Mouse (Mus musculus): ENCODE data around the gene Pld1. TPM values are rescaled to one million over a fixed set of nuclear protein-coding genes. Genes with fewer than 3 reads are reported as not detected.

Pld1 gene
- polyA plus RNA-seq, 1 experiment from 2014 or later = 3.5 TPM

- no peaks in the 10 kb centered on the region for H3K36me3 ChIP-seq
- ATAC-seq = no peak
- H3K27me3 ChIP-seq = no peaks in the 10 kb centered on the region
- H3K4me3 ChIP-seq (replicated peaks) = no peak overlapping the region
- H3K4me1 ChIP-seq (replicated peaks) = no peaks in the 10 kb centered on the region
- H3K27ac ChIP-seq = no peak overlapping the region
- 84% methylated on average over 3 of the region's 3 CpGs for WGBS
- no peak overlapping the region for H3K9ac ChIP-seq (replicated peaks)
- no peaks in the 10 kb centered on the region for H3K9me3 ChIP-seq
- no peak overlapping the region for H3K4me2 ChIP-seq (replicated peaks)
Observed at GRCm38 (mm10) chr3:28083218-28083617, 144.7 kb downstream of the Pld1 start.

GRCm38 (mm10) chr3:28084281-28084680 lies 145.8 kb downstream of the Pld1 start:
- Histone ChIP-seq H3K9ac (replicated peaks) (no peak overlapping the region), H3K4me3 (replicated peaks) (no peak overlapping the region)
- no peak for ATAC-seq

GRCm38 (mm10) chr3:28091296-28091695 lies 152.8 kb downstream of the Pld1 start:
- Histone ChIP-seq H3K27me3 (no peaks in the 10 kb centered on the region), H3K4me3 (replicated peaks) (no peak overlapping the region), H3K4me1 (replicated peaks) (0 out of 2 replicates have a peak, but pooled peaks cover 3% of the 10 kb centered on the region), H3K27ac (no peak overlapping the region), H3K4me2 (replicated peaks) (no peak overlapping the region), H3K9me3 (no peaks in the 10 kb centered on the region), H3K36me3 (no peaks in the 10 kb centered on the region), H3K9ac (replicated peaks) (no peak overlapping the region)
- ATAC-seq = no peak
- 31% methylated on average over 1 of the region's 1 CpGs for WGBS

More at GRCm38 (mm10) chr3:28084281-28084680, 145.8 kb downstream of the Pld1 start:
- Histone ChIP-seq H3K36me3 (no peaks in the 10 kb centered on the region), H3K4me2 (replicated peaks) (no peak overlapping the region), H3K4me1 (replicated peaks) (no peaks in the 10 kb centered on the region), H3K9me3 (no peaks in the 10 kb centered on the region), H3K27ac (no peak overlapping the region), H3K27me3 (no peaks in the 10 kb centered on the region)
- whole genome bisulfite sequencing = 82% methylated on average over 2 of the region's 2 CpGs

GRCm38 (mm10) chr3:28091741-28092140 lies 153.2 kb downstream of the Pld1 start:
- Histone ChIP-seq H3K4me3 (replicated peaks) (no peak overlapping the region), H3K9me3 (no peaks in the 10 kb centered on the region), H3K27me3 (no peaks in the 10 kb centered on the region), H3K9ac (replicated peaks) (no peak overlapping the region), H3K27ac (no peak overlapping the region), H3K4me1 (replicated peaks) (0 out of 2 replicates have a peak, but pooled peaks cover 3% of the 10 kb centered on the region), H3K4me2 (replicated peaks) (no peak overlapping the region), H3K36me3 (no peaks in the 10 kb centered on the region)
- 89% methylated on average over 2 of the region's 2 CpGs for WGBS
- ATAC-seq = no peak

GRCm38 (mm10) chr3:28093684-28094302 lies 155.3 kb downstream of the Pld1 start:
- no peak overlapping the region for H3K9ac ChIP-seq (replicated peaks)
- H3K4me1 ChIP-seq (replicated peaks) = 0 out of 2 replicates have a peak, but pooled peaks cover 3% of the 10 kb centered on the region
- H3K36me3 ChIP-seq = no peaks in the 10 kb centered on the region
- whole genome bisulfite sequencing = 75% methylated on average over 9 of the region's 9 CpGs
- 0 out of 2 replicates have a peak, but pooled peaks have one; percentile 34 for ATAC-seq
- H3K27ac ChIP-seq = no peak overlapping the region
- H3K4me2 ChIP-seq (replicated peaks) = no peak overlapping the region
- no peaks in the 10 kb centered on the region for H3K9me3 ChIP-seq
- no peak overlapping the region for H3K4me3 ChIP-seq (replicated peaks)
- no peaks in the 10 kb centered on the region for H3K27me3 ChIP-seq

GRCm38 (mm10) chr3:28095451-28095850 lies 157.0 kb downstream of the Pld1 start:
- H3K36me3 ChIP-seq = no peaks in the 10 kb centered on the region
- 95% methylated on average over 9 of the region's 9 CpGs for WGBS
- 0 out of 2 replicates have a peak, but pooled peaks cover 3% of the 10 kb centered on the region for H3K4me1 ChIP-seq (replicated peaks)
- H3K27ac ChIP-seq = no peak overlapping the region
- H3K4me2 ChIP-seq (replicated peaks) = no peak overlapping the region
- no peaks in the 10 kb centered on the region for H3K27me3 ChIP-seq
- no peak for ATAC-seq
- H3K9me3 ChIP-seq = no peaks in the 10 kb centered on the region
- H3K9ac ChIP-seq (replicated peaks) = no peak overlapping the region
- no peak overlapping the region for H3K4me3 ChIP-seq (replicated peaks)

GRCm38 (mm10) chr3:28099175-28099574 lies 160.7 kb downstream of the Pld1 start:
- H3K9ac ChIP-seq (replicated peaks) = no peak overlapping the region
- WGBS = 95% methylated on average over 7 of the region's 9 CpGs
- no peaks in the 10 kb centered on the region for H3K27me3 ChIP-seq
- H3K27ac ChIP-seq = no peak overlapping the region
- H3K9me3 ChIP-seq = no peaks in the 10 kb centered on the region
- H3K4me1 ChIP-seq (replicated peaks) = no peaks in the 10 kb centered on the region
- H3K4me2 ChIP-seq (replicated peaks) = no peak overlapping the region
- no peaks in the 10 kb centered on the region for H3K36me3 ChIP-seq
- ATAC-seq = no peak
- H3K4me3 ChIP-seq (replicated peaks) = no peak overlapping the region

- ATAC-seq = no peak
- Histone ChIP-seq H3K4me1 (replicated peaks) (0 out of 2 replicates have a peak, but pooled peaks cover 3% of the 10 kb centered on the region), H3K4me3 (replicated peaks) (no peak overlapping the region), H3K36me3 (no peaks in the 10 kb centered on the region), H3K27me3 (no peaks in the 10 kb centered on the region), H3K27ac (no peak overlapping the region), H3K4me2 (replicated peaks) (no peak overlapping the region), H3K9ac (replicated peaks) (no peak overlapping the region), H3K9me3 (no peaks in the 10 kb centered on the region)
- 87% methylated on average over 1 of the region's 1 CpGs for WGBS
Observed at GRCm38 (mm10) chr3:28104992-28105391, 166.5 kb downstream of the Pld1 start.

- peak; percentile 86 for ATAC-seq
- no peaks in the 10 kb centered on the region for H3K27me3 ChIP-seq
- WGBS = 50% methylated on average over 6 of the region's 6 CpGs
- no peak overlapping the region for H3K4me2 ChIP-seq (replicated peaks)
- H3K4me3 ChIP-seq (replicated peaks) = no peak overlapping the region
- no peaks in the 10 kb centered on the region for H3K9me3 ChIP-seq
- H3K4me1 ChIP-seq (replicated peaks) = 0 out of 2 replicates have a peak, but pooled peaks cover 3% of the 10 kb centered on the region
- no peaks in the 10 kb centered on the region for H3K36me3 ChIP-seq
- no peak overlapping the region for H3K27ac ChIP-seq
- no peak overlapping the region for H3K9ac ChIP-seq (replicated peaks)
Observed at GRCm38 (mm10) chr3:28107446-28108004, 169.0 kb downstream of the Pld1 start.

GRCm38 (mm10) chr3:28111516-28111915 lies 173.0 kb downstream of the Pld1 start:
- 85% methylated on average over 5 of the region's 5 CpGs for WGBS
- no peak overlapping the region for H3K9ac ChIP-seq (replicated peaks)

GRCm38 (mm10) chr3:28113881-28114280 lies 175.4 kb downstream of the Pld1 start:
- Histone ChIP-seq H3K36me3 (no peaks in the 10 kb centered on the region), H3K4me3 (replicated peaks) (no peak overlapping the region), H3K9ac (replicated peaks) (no peak overlapping the region), H3K4me2 (replicated peaks) (no peak overlapping the region), H3K27ac (no peak overlapping the region), H3K27me3 (no peaks in the 10 kb centered on the region), H3K4me1 (replicated peaks) (no peaks in the 10 kb centered on the region), H3K9me3 (no peaks in the 10 kb centered on the region)
- WGBS = 96% methylated on average over 2 of the region's 2 CpGs
- ATAC-seq = no peak

More at GRCm38 (mm10) chr3:28111516-28111915, 173.0 kb downstream of the Pld1 start:
- H3K27ac ChIP-seq = no peak overlapping the region
- no peak for ATAC-seq
- H3K27me3 ChIP-seq = no peaks in the 10 kb centered on the region
- no peak overlapping the region for H3K4me3 ChIP-seq (replicated peaks)
- no peaks in the 10 kb centered on the region for H3K36me3 ChIP-seq
- H3K9me3 ChIP-seq = no peaks in the 10 kb centered on the region
- H3K4me1 ChIP-seq (replicated peaks) = 0 out of 2 replicates have a peak, but pooled peaks cover 3% of the 10 kb centered on the region
- no peak overlapping the region for H3K4me2 ChIP-seq (replicated peaks)

- 73% methylated on average over 5 of the region's 5 CpGs for WGBS
- 0 out of 2 replicates have a peak, but pooled peaks cover 3% of the 10 kb centered on the region for H3K9me3 ChIP-seq
- ATAC-seq = no peak
- H3K36me3 ChIP-seq = no peaks in the 10 kb centered on the region
- no peak overlapping the region for H3K9ac ChIP-seq (replicated peaks)
- no peak overlapping the region for H3K4me3 ChIP-seq (replicated peaks)
- H3K4me2 ChIP-seq (replicated peaks) = no peak overlapping the region
- no peak overlapping the region for H3K27ac ChIP-seq
- no peaks in the 10 kb centered on the region for H3K27me3 ChIP-seq
- H3K4me1 ChIP-seq (replicated peaks) = no peaks in the 10 kb centered on the region
Observed at GRCm38 (mm10) chr3:28141716-28142115, 203.2 kb downstream of the Pld1 start.
